Mouse (Mus musculus): ENCODE data around the gene Gm13698. TPM values are rescaled to one million over a fixed set of nuclear protein-coding genes. Genes with fewer than 3 reads are reported as not detected.
"Not testable (repeated sequence)": the region's sequence is repeated elsewhere in the genome, so short reads cannot be mapped to it uniquely, and the experiment has no call there.

The Gm13698 gene
- not detected in 2 replicates for polyA plus RNA-seq (2015; fragmentation: Nextera tagmentation; extraction: Ambion mirVana)

- not testable (repeated sequence) for H3K4me1 ChIP-seq (ENCODE audit: control insufficient read depth, insufficient read depth, low read length); H3K27ac ChIP-seq (ENCODE audit: low read length); H3K4me2 ChIP-seq (ENCODE audit: low read depth, low read length); H3K9ac ChIP-seq (ENCODE audit: low read depth, low read length); ATAC-seq; H3K36me3 ChIP-seq (ENCODE audit: control insufficient read depth, insufficient read depth, low read length); H3K9me3 ChIP-seq (ENCODE audit: control insufficient read depth, low read length); H3K27me3 ChIP-seq (replicated peaks; ENCODE audit: control insufficient read depth, insufficient read depth, low read length); H3K4me3 ChIP-seq (ENCODE audit: low read length)
- WGBS: no CpG with 5 or more reads among the region's 6 CpGs
Observed at GRCm38 (mm10) chr2:83955393-83955792, at the start of gene Gm13698. TSS of gene Gm13698 (plus strand) at chr2:83955693.

GRCm38 (mm10) chr2:83929478-83930088 is 25.9 kb upstream of the Gm13698 start:
- no peaks in the 10 kb centered on the region for H3K4me1 ChIP-seq (ENCODE audit: control insufficient read depth, insufficient read depth, low read length)
- no peak overlapping the region for H3K4me3 ChIP-seq (ENCODE audit: low read length)
- no peaks in the 10 kb centered on the region for H3K36me3 ChIP-seq (ENCODE audit: control insufficient read depth, insufficient read depth, low read length)
- H3K4me2 ChIP-seq (ENCODE audit: low read depth, low read length): no peak overlapping the region
- no peak overlapping the region for H3K9ac ChIP-seq (ENCODE audit: low read depth, low read length)
- H3K27ac ChIP-seq (ENCODE audit: low read length): no peak overlapping the region
- WGBS: 63% methylated on average over 2 of the region's 2 CpGs
- H3K9me3 ChIP-seq (ENCODE audit: control insufficient read depth, low read length): no peaks in the 10 kb centered on the region
- no peak for ATAC-seq
- no peaks in the 10 kb centered on the region for H3K27me3 ChIP-seq (replicated peaks; ENCODE audit: control insufficient read depth, insufficient read depth, low read length)

- 1% methylated on average over 20 of the region's 20 CpGs for WGBS
- Histone ChIP-seq H3K27me3 (replicated peaks; ENCODE audit: control insufficient read depth, insufficient read depth, low read length) (no peaks in the 10 kb centered on the region), H3K4me2 (ENCODE audit: low read depth, low read length) (0 out of 2 replicates have a peak within 1 kb of the TSS, but pooled peaks have one; percentile 10), H3K4me3 (ENCODE audit: low read length) (no peak within 1 kb of the TSS), H3K4me1 (ENCODE audit: control insufficient read depth, insufficient read depth, low read length) (peaks cover 2% of the 10 kb centered on the region; the same call in 1 of the 2 replicates), H3K9me3 (ENCODE audit: control insufficient read depth, low read length) (no peaks in the 10 kb centered on the region), H3K36me3 (ENCODE audit: control insufficient read depth, insufficient read depth, low read length) (no peaks in the 10 kb centered on the region), H3K27ac (ENCODE audit: low read length) (no peak within 1 kb of the TSS), H3K9ac (ENCODE audit: low read depth, low read length) (no peak within 1 kb of the TSS)
- ATAC-seq: peak; percentile 79
Observed at GRCm38 (mm10) chr2:83940931-83941361, 14.5 kb upstream of the Gm13698 start, which contains the start of gene Zswim2. TSS of gene Zswim2 (minus strand) at chr2:83941228.

- Histone ChIP-seq H3K4me2 (ENCODE audit: low read depth, low read length) (0 out of 2 replicates have a peak overlapping the region, but pooled peaks have one; percentile 10), H3K36me3 (ENCODE audit: control insufficient read depth, insufficient read depth, low read length) (no peaks in the 10 kb centered on the region), H3K9me3 (ENCODE audit: control insufficient read depth, low read length) (no peaks in the 10 kb centered on the region), H3K4me3 (ENCODE audit: low read length) (no peak overlapping the region), H3K27ac (ENCODE audit: low read length) (no peak overlapping the region), H3K4me1 (ENCODE audit: control insufficient read depth, insufficient read depth, low read length) (peaks cover 2% of the 10 kb centered on the region; the same call in 1 of the 2 replicates), H3K27me3 (replicated peaks; ENCODE audit: control insufficient read depth, insufficient read depth, low read length) (no peaks in the 10 kb centered on the region), H3K9ac (ENCODE audit: low read depth, low read length) (no peak overlapping the region)
- no peak for ATAC-seq
- 42% methylated on average over 3 of the region's 3 CpGs for WGBS
Observed at GRCm38 (mm10) chr2:83941378-83941777, 14.1 kb upstream of the Gm13698 start.

- no peak overlapping the region for H3K4me2 ChIP-seq (ENCODE audit: low read depth, low read length)
- no peaks in the 10 kb centered on the region for H3K9me3 ChIP-seq (ENCODE audit: control insufficient read depth, low read length)
- no peak overlapping the region for H3K9ac ChIP-seq (ENCODE audit: low read depth, low read length)
- no peak for ATAC-seq
- no peaks in the 10 kb centered on the region for H3K27me3 ChIP-seq (replicated peaks; ENCODE audit: control insufficient read depth, insufficient read depth, low read length)
- no peak overlapping the region for H3K4me3 ChIP-seq (ENCODE audit: low read length)
- H3K36me3 ChIP-seq (ENCODE audit: control insufficient read depth, insufficient read depth, low read length): no peaks in the 10 kb centered on the region
- H3K27ac ChIP-seq (ENCODE audit: low read length): no peak overlapping the region
- 70% methylated on average over 4 of the region's 4 CpGs for WGBS
- H3K4me1 ChIP-seq (ENCODE audit: control insufficient read depth, insufficient read depth, low read length): peaks cover 2% of the 10 kb centered on the region; the same call in 1 of the 2 replicates
Observed at GRCm38 (mm10) chr2:83941792-83942191, 13.7 kb upstream of the Gm13698 start.

GRCm38 (mm10) chr2:83961203-83961602 is 5.7 kb downstream of the Gm13698 start, which contains the start of gene Gm13693:
TSS of gene Gm13693 (plus strand) at chr2:83961503.
- H3K27ac ChIP-seq (ENCODE audit: low read length); H3K4me2 ChIP-seq (ENCODE audit: low read depth, low read length); H3K9ac ChIP-seq (ENCODE audit: low read depth, low read length); H3K36me3 ChIP-seq (ENCODE audit: control insufficient read depth, insufficient read depth, low read length); H3K27me3 ChIP-seq (replicated peaks; ENCODE audit: control insufficient read depth, insufficient read depth, low read length); H3K4me1 ChIP-seq (ENCODE audit: control insufficient read depth, insufficient read depth, low read length); ATAC-seq; H3K4me3 ChIP-seq (ENCODE audit: low read length); H3K9me3 ChIP-seq (ENCODE audit: control insufficient read depth, low read length): not testable (repeated sequence)
- WGBS: no CpG with 5 or more reads among the region's 6 CpGs

- not testable (repeated sequence) for H3K27ac ChIP-seq (ENCODE audit: low read length); H3K4me1 ChIP-seq (ENCODE audit: control insufficient read depth, insufficient read depth, low read length); H3K36me3 ChIP-seq (ENCODE audit: control insufficient read depth, insufficient read depth, low read length); H3K4me3 ChIP-seq (ENCODE audit: low read length); H3K27me3 ChIP-seq (replicated peaks; ENCODE audit: control insufficient read depth, insufficient read depth, low read length); ATAC-seq; H3K9me3 ChIP-seq (ENCODE audit: control insufficient read depth, low read length); H3K9ac ChIP-seq (ENCODE audit: low read depth, low read length); H3K4me2 ChIP-seq (ENCODE audit: low read depth, low read length)
- no CpG with 5 or more reads among the region's 6 CpGs for WGBS
Observed at GRCm38 (mm10) chr2:83967013-83967412, 11.5 kb downstream of the Gm13698 start, which contains the start of gene Gm13695. TSS of gene Gm13695 (plus strand) at chr2:83967313.

GRCm38 (mm10) chr2:83972823-83973222 is 17.3 kb downstream of the Gm13698 start, which contains the start of gene Gm13696:
TSS of gene Gm13696 (plus strand) at chr2:83973123.
- not testable (repeated sequence) for H3K27me3 ChIP-seq (replicated peaks; ENCODE audit: control insufficient read depth, insufficient read depth, low read length); ATAC-seq; H3K9me3 ChIP-seq (ENCODE audit: control insufficient read depth, low read length); H3K27ac ChIP-seq (ENCODE audit: low read length); H3K36me3 ChIP-seq (ENCODE audit: control insufficient read depth, insufficient read depth, low read length); H3K9ac ChIP-seq (ENCODE audit: low read depth, low read length); H3K4me2 ChIP-seq (ENCODE audit: low read depth, low read length); H3K4me1 ChIP-seq (ENCODE audit: control insufficient read depth, insufficient read depth, low read length); H3K4me3 ChIP-seq (ENCODE audit: low read length)
- WGBS: no CpG with 5 or more reads among the region's 6 CpGs

- ATAC-seq; H3K9ac ChIP-seq (ENCODE audit: low read depth, low read length): not testable (repeated sequence)
- no CpG with 5 or more reads among the region's 6 CpGs for WGBS
Observed at GRCm38 (mm10) chr2:83978633-83979032, 23.1 kb downstream of the Gm13698 start, which contains the start of gene Gm13694. TSS of gene Gm13694 (plus strand) at chr2:83978933.

More at GRCm38 (mm10) chr2:83978633-83979032, 23.1 kb downstream of the Gm13698 start, which contains the start of gene Gm13694:
- not testable (repeated sequence) for H3K27ac ChIP-seq (ENCODE audit: low read length); H3K4me3 ChIP-seq (ENCODE audit: low read length); H3K27me3 ChIP-seq (replicated peaks; ENCODE audit: control insufficient read depth, insufficient read depth, low read length); H3K36me3 ChIP-seq (ENCODE audit: control insufficient read depth, insufficient read depth, low read length); H3K9me3 ChIP-seq (ENCODE audit: control insufficient read depth, low read length); H3K4me2 ChIP-seq (ENCODE audit: low read depth, low read length); H3K4me1 ChIP-seq (ENCODE audit: control insufficient read depth, insufficient read depth, low read length)
